Mouse (Mus musculus) heart, adult 18-20 months (tissue): Measurements from ENCODE around the gene Col3a1. TPM values are rescaled to one million over a fixed set of nuclear protein-coding genes. Genes with fewer than 3 reads are reported as not detected.
A peak's percentile ranks its signal among the peaks of the same experiment; 100 is the strongest.

Experiments used
- DNase-seq, 2 experiments: peaks; one replicate each; pipeline ENCODE4 v3.0.0; 2021 to 2022; ENCODE audit warnings: mixed read lengths in 1 of 2
- microRNA-seq, 2 experiments: library from miRNA; unstranded; fragments of <30 nt; microRNA quantifications; one replicate each; pipeline ENCODE4 v1.2.0; 2022
- total RNA-seq, 2 experiments: library from RNA; stranded (reverse); gene quantifications; 2 replicates each; pipeline ENCODE4 v1.2.3; 2021

Gene Col3a1
- total RNA-seq, 2 experiments from 2014 or later = 97.5 to 107 TPM

DNA sequence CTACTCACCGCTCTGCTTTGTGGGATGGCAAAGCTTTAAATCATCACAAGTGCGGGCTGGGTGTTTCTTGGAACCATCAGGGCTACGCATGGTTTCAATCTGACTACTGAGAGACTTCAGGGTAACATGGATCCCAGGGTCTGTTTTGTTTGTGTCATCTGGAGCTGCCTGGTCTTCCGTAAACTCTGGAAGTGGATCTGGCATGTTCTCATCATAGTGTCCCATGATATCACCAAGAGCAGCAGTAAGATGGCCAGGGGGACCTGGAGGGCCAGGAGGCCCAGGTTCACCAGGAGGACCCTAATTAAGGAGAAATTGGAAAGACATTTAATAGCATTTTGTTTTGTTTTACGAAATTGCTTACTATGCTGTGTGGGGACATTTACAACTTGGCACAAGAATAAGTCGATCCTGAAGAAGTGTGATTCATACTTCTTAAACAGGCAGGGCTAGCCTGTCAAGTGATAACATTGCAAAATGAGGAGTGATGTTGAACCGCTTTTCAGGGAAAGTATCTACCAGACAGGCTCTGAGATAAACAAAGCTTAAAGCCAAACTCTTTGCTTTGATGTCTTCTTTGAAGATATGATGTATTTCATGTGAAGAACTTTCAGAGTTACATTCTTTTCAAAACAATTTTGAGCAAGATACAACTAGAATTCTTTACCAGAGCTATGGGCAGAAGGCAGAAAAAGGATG, 68.8 kb downstream of the Col3a1 start:
- DNase-seq = peak; percentile 13 to 16

DNA sequence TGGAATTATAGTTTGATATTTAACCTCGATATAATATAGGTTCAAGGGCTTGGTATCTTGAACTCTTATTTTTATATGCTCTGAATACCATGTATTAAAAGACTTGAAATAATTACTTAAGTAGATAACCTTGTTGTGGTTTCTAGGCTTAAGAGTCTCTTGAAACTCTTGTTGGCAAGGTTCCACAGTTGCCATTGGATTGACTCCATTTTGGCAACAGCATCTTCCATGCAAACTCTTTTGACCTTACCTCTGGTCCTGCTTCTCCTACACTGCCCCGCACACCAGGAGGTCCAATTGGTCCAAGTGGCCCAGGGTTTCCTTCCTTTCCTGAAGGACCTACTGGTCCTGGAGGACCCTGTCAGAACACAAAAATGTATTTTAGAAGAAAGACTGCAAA, 70.5 kb downstream of the Col3a1 start:
- DNase-seq = peak; percentile 44 to 55

Small RNA genes within 50 kb of the gene (microRNA-seq; reads per million reads assigned to microRNA genes)
- gene Gm47302 = 0 to 0.54 reads per million in 2 experiments

Other genes starting within 250 kb of the Col3a1 start
- gene Col5a2, start 191.7 kb downstream of the Col3a1 start, total RNA-seq = 10 to 100 TPM; 10.3 to 10.7 TPM